Mouse (Mus musculus) stomach, embryonic 14.5 days (tissue): ENCODE results near the gene Bgn. TPM values are rescaled to one million over a fixed set of nuclear protein-coding genes. Genes with fewer than 3 reads are reported as not detected.

Source experiments
- ATAC-seq: fragments of 200-750 bp; cut with Nextera tagmentation; 2 replicates; pipeline ENCODE4 v1.8.0; 2017; ENCODE audit warnings: low read depth, moderate TSS enrichment; ENCODE audit not compliant: insufficient number of reproducible peaks, insufficient read depth, low FRiP score
- H3K27ac ChIP-seq: fragments of 300-500 bp; sonication (generic); 2 replicates; pipeline ENCODE4 v1.5.1; 2014; ENCODE audit warnings: mild to moderate bottlenecking, low read length, moderate library complexity, mixed read lengths
- H3K27me3 ChIP-seq: fragments of 300-500 bp; sonication (generic); 2 replicates; pipeline ENCODE4 v1.6.1; 2014; ENCODE audit warnings: low read length, control low read depth, mixed read lengths; ENCODE audit not compliant: control insufficient read depth, insufficient read depth
- H3K36me3 ChIP-seq: fragments of 300-500 bp; sonication (generic); 2 replicates; pipeline ENCODE4 v1.6.1; 2014; ENCODE audit warnings: mild to moderate bottlenecking, control low read depth, low read length, moderate library complexity, mixed read lengths; ENCODE audit not compliant: control insufficient read depth, insufficient read depth
- H3K4me1 ChIP-seq: fragments of 300-500 bp; sonication (generic); 2 replicates; pipeline ENCODE4 v1.6.1; 2014; ENCODE audit warnings: low read length, control low read depth, mixed read lengths; ENCODE audit not compliant: control insufficient read depth, insufficient read depth
- H3K4me2 ChIP-seq: fragments of 300-500 bp; sonication (generic); replicated peaks from 2 replicates; pipeline ENCODE4 v1.6.1; 2014; ENCODE audit warnings: low read depth, low read length, control low read depth
- H3K4me3 ChIP-seq: fragments of 300-500 bp; sonication (generic); 2 replicates; pipeline ENCODE4 v1.5.1; 2014; ENCODE audit warnings: low read depth, low read length, control low read depth
- H3K9ac ChIP-seq: fragments of 300-500 bp; sonication (generic); replicated peaks from 2 replicates; pipeline ENCODE4 v1.6.1; 2014; ENCODE audit warnings: low read depth, mild to moderate bottlenecking, control low read depth, low read length, moderate library complexity, mixed read lengths
- H3K9me3 ChIP-seq: fragments of 300-500 bp; sonication (generic); 2 replicates; pipeline ENCODE4 v1.6.1; 2016; ENCODE audit warnings: low read depth, low read length, control low read depth; ENCODE audit not compliant: control insufficient read depth
- WGBS: fragments of 180-500 bp; shearing (Covaris S2); extraction: QIAGEN DNeasy Blood & Tissue Kit; methylation state at CpG from one replicate; pipeline ENCODE4 v1.1.7; 2014; 5-methylcytosine and 5-hydroxymethylcytosine counted together
- polyA plus RNA-seq: library from polyadenylated mRNA; unstranded; fragments of >200 nt; fragmentation: Nextera tagmentation; extraction: Ambion mirVana; gene quantifications from 2 replicates; pipeline ENCODE4 v1.2.1, GENCODE M21; 2014

The Bgn gene
- 95.7 and 104 TPM in 2 replicates for polyA plus RNA-seq

- 0 out of 2 replicates have a peak within 1 kb of the TSS, but pooled peaks have one; percentile 6 for H3K9ac ChIP-seq
- peak within 1 kb of the TSS; percentile 52; the same call in 1 of the 2 replicates for H3K27ac ChIP-seq
- no peak for ATAC-seq
- H3K4me1 ChIP-seq, result 0 out of 2 replicates have a peak, but pooled peaks cover 6% of the 10 kb centered on the region
- WGBS, result 28% methylated on average over 8 of the region's 14 CpGs
- H3K9me3 ChIP-seq, result no peaks in the 10 kb centered on the region
- no peaks in the 10 kb centered on the region for H3K36me3 ChIP-seq
- H3K4me2 ChIP-seq, result peak within 1 kb of the TSS; percentile 49
- no peaks in the 10 kb centered on the region for H3K27me3 ChIP-seq
- peak within 1 kb of the TSS; percentile 27 for H3K4me3 ChIP-seq
Measured at GRCm38 (mm10) chrX:73483484-73483810, at the start of gene Bgn. Bgn (plus strand) TSS chrX:73483602.

GRCm38 (mm10) chrX:73435252-73435651 is 48.1 kb upstream of the Bgn start, which contains the start of gene Trex2:
Trex2 (minus strand) TSS chrX:73435344.
- Histone ChIP-seq H3K27me3 (no peaks in the 10 kb centered on the region), H3K4me1 (no peaks in the 10 kb centered on the region), H3K27ac (no peak within 1 kb of the TSS), H3K36me3 (no peaks in the 10 kb centered on the region), H3K4me3 (no peak within 1 kb of the TSS), H3K9me3 (no peaks in the 10 kb centered on the region), H3K4me2 (no peak within 1 kb of the TSS), H3K9ac (no peak within 1 kb of the TSS)
- 52% methylated on average over 11 of the region's 11 CpGs for WGBS
- ATAC-seq, result no peak

- ATAC-seq, result no peak
- Histone ChIP-seq H3K9me3 (no peaks in the 10 kb centered on the region), H3K4me3 (no peak overlapping the region), H3K27me3 (no peaks in the 10 kb centered on the region), H3K27ac (no peak overlapping the region), H3K4me2 (no peak overlapping the region), H3K9ac (no peak overlapping the region), H3K4me1 (no peaks in the 10 kb centered on the region), H3K36me3 (no peaks in the 10 kb centered on the region)
- WGBS, result 56% methylated on average over 2 of the region's 2 CpGs
Measured at GRCm38 (mm10) chrX:73441428-73441827, 42.0 kb upstream of the Bgn start.

- Histone ChIP-seq H3K4me2 (no peak overlapping the region), H3K9ac (no peak overlapping the region), H3K4me1 (no peaks in the 10 kb centered on the region), H3K27ac (no peak overlapping the region), H3K4me3 (no peak overlapping the region), H3K27me3 (no peaks in the 10 kb centered on the region), H3K36me3 (no peaks in the 10 kb centered on the region), H3K9me3 (no peaks in the 10 kb centered on the region)
- ATAC-seq, result no peak
- 13% methylated on average over 2 of the region's 2 CpGs for WGBS
Measured at GRCm38 (mm10) chrX:73451949-73452348, 31.5 kb upstream of the Bgn start.

GRCm38 (mm10) chrX:73458877-73459392 is 24.5 kb upstream of the Bgn start, which contains the start of gene Haus7:
Haus7 (minus strand) TSS chrX:73459044.
- no peaks in the 10 kb centered on the region for H3K27me3 ChIP-seq
- H3K9me3 ChIP-seq, result no peaks in the 10 kb centered on the region
- peak within 1 kb of the TSS; percentile 42 for H3K4me3 ChIP-seq
- no peaks in the 10 kb centered on the region for H3K4me1 ChIP-seq
- peak; percentile 100 for ATAC-seq
- peak within 1 kb of the TSS; percentile 38; the same call in 1 of the 2 replicates for H3K9ac ChIP-seq
- H3K27ac ChIP-seq, result no peak within 1 kb of the TSS
- no peaks in the 10 kb centered on the region for H3K36me3 ChIP-seq
- WGBS, result 23% methylated on average over 26 of the region's 26 CpGs
- H3K4me2 ChIP-seq, result peak within 1 kb of the TSS; percentile 49

- ATAC-seq, result no peak
- no peak overlapping the region for H3K27ac ChIP-seq
- H3K36me3 ChIP-seq, result no peaks in the 10 kb centered on the region
Measured at GRCm38 (mm10) chrX:73460792-73461191, 22.6 kb upstream of the Bgn start.

GRCm38 (mm10) chrX:73465483-73466186 is 17.8 kb upstream of the Bgn start:
- no peak for ATAC-seq
- Histone ChIP-seq H3K27me3 (no peaks in the 10 kb centered on the region), H3K4me2 (no peak overlapping the region), H3K36me3 (no peaks in the 10 kb centered on the region), H3K4me3 (no peak overlapping the region), H3K9me3 (no peaks in the 10 kb centered on the region), H3K4me1 (no peaks in the 10 kb centered on the region), H3K9ac (no peak overlapping the region), H3K27ac (no peak overlapping the region)
- WGBS, result 64% methylated on average over 9 of the region's 9 CpGs

More at GRCm38 (mm10) chrX:73460792-73461191, 22.6 kb upstream of the Bgn start:
- Histone ChIP-seq H3K4me3 (no peak overlapping the region), H3K4me2 (no peak overlapping the region), H3K27me3 (no peaks in the 10 kb centered on the region), H3K9me3 (no peaks in the 10 kb centered on the region), H3K4me1 (no peaks in the 10 kb centered on the region), H3K9ac (no peak overlapping the region)
- WGBS, result 80% methylated on average over 4 of the region's 4 CpGs

- Histone ChIP-seq H3K36me3 (no peaks in the 10 kb centered on the region), H3K9ac (no peak overlapping the region), H3K27me3 (no peaks in the 10 kb centered on the region), H3K9me3 (no peaks in the 10 kb centered on the region), H3K4me2 (no peak overlapping the region), H3K27ac (peak overlapping the region; percentile 71; the same call in 1 of the 2 replicates), H3K4me3 (no peak overlapping the region), H3K4me1 (no peaks in the 10 kb centered on the region)
- peak; percentile 46; the same call in 1 of the 2 replicates for ATAC-seq
- 66% methylated on average over 5 of the region's 5 CpGs for WGBS
Measured at GRCm38 (mm10) chrX:73467446-73468241, 15.8 kb upstream of the Bgn start.
